Mouse (Mus musculus): ENCODE data around the gene Larp4. TPM values are rescaled to one million over a fixed set of nuclear protein-coding genes. Genes with fewer than 3 reads are reported as not detected.

Gene Larp4
- polyA plus RNA-seq, 1 experiment from 2014 or later: 21.4 TPM

GRCm38 (mm10) chr15:100045576-100045975, 75.7 kb downstream of the Larp4 start:
- H3K36me3 ChIP-seq (replicated peaks): peaks cover 6% of the 10 kb centered on the region
- H3K4me2 ChIP-seq: no peak overlapping the region
- H3K9me3 ChIP-seq: no peaks in the 10 kb centered on the region
- H3K4me3 ChIP-seq: no peak overlapping the region
- WGBS: 53% methylated on average over 6 of the region's 6 CpGs
- H3K27ac ChIP-seq: no peak overlapping the region
- ATAC-seq (replicated peaks): no peak
- no peak overlapping the region for H3K9ac ChIP-seq
- H3K27me3 ChIP-seq (replicated peaks): no peaks in the 10 kb centered on the region
- peaks cover 44% of the 10 kb centered on the region for H3K4me1 ChIP-seq

GRCm38 (mm10) chr15:100049496-100050087, 79.7 kb downstream of the Larp4 start:
- 78% methylated on average over 7 of the region's 7 CpGs for WGBS
- Histone ChIP-seq H3K9me3 (no peaks in the 10 kb centered on the region), H3K9ac (no peak overlapping the region), H3K4me2 (no peak overlapping the region), H3K27me3 (replicated peaks) (no peaks in the 10 kb centered on the region), H3K36me3 (replicated peaks) (peaks cover 6% of the 10 kb centered on the region), H3K4me1 (peaks cover 28% of the 10 kb centered on the region), H3K27ac (no peak overlapping the region), H3K4me3 (no peak overlapping the region)
- no peak for ATAC-seq (replicated peaks)

GRCm38 (mm10) chr15:100050940-100051339, 81.1 kb downstream of the Larp4 start:
- Histone ChIP-seq H3K9me3 (no peaks in the 10 kb centered on the region), H3K4me2 (no peak overlapping the region), H3K4me3 (no peak overlapping the region), H3K9ac (no peak overlapping the region), H3K4me1 (peaks cover 19% of the 10 kb centered on the region), H3K27me3 (replicated peaks) (no peaks in the 10 kb centered on the region), H3K36me3 (replicated peaks) (peaks cover 6% of the 10 kb centered on the region), H3K27ac (no peak overlapping the region)
- WGBS: 86% methylated on average over 7 of the region's 7 CpGs
- no peak for ATAC-seq (replicated peaks)

- Histone ChIP-seq H3K4me3 (no peak overlapping the region), H3K9me3 (no peaks in the 10 kb centered on the region), H3K9ac (no peak overlapping the region), H3K27ac (no peak overlapping the region), H3K27me3 (replicated peaks) (no peaks in the 10 kb centered on the region), H3K36me3 (replicated peaks) (peaks cover 6% of the 10 kb centered on the region), H3K4me1 (peaks cover 7% of the 10 kb centered on the region), H3K4me2 (no peak overlapping the region)
- ATAC-seq (replicated peaks): no peak
- 33% methylated on average over 3 of the region's 3 CpGs for WGBS
These were observed 82.9 kb downstream of the Larp4 start for GRCm38 (mm10) chr15:100052726-100053125.

- Histone ChIP-seq H3K9me3 (no peaks in the 10 kb centered on the region), H3K27ac (no peak overlapping the region), H3K4me2 (no peak overlapping the region), H3K4me1 (peaks cover 22% of the 10 kb centered on the region), H3K9ac (no peak overlapping the region), H3K36me3 (replicated peaks) (no peaks in the 10 kb centered on the region), H3K4me3 (no peak overlapping the region), H3K27me3 (replicated peaks) (no peaks in the 10 kb centered on the region)
- no peak for ATAC-seq (replicated peaks)
- WGBS: 88% methylated on average over 7 of the region's 7 CpGs
These were observed 86.6 kb downstream of the Larp4 start for GRCm38 (mm10) chr15:100056397-100056908.

GRCm38 (mm10) chr15:100057698-100058097, 87.8 kb downstream of the Larp4 start:
- WGBS: 77% methylated on average over 3 of the region's 3 CpGs
- no peaks in the 10 kb centered on the region for H3K9me3 ChIP-seq
- no peaks in the 10 kb centered on the region for H3K27me3 ChIP-seq (replicated peaks)

GRCm38 (mm10) chr15:100058143-100058542, 88.3 kb downstream of the Larp4 start:
- no peaks in the 10 kb centered on the region for H3K9me3 ChIP-seq
- no peak overlapping the region for H3K27ac ChIP-seq
- H3K36me3 ChIP-seq (replicated peaks): no peaks in the 10 kb centered on the region
- H3K9ac ChIP-seq: no peak overlapping the region
- ATAC-seq (replicated peaks): no peak
- no peaks in the 10 kb centered on the region for H3K27me3 ChIP-seq (replicated peaks)
- peaks cover 14% of the 10 kb centered on the region; the same call in 1 of the 2 replicates for H3K4me1 ChIP-seq
- no peak overlapping the region for H3K4me3 ChIP-seq
- WGBS: 91% methylated on average over 3 of the region's 3 CpGs
- H3K4me2 ChIP-seq: no peak overlapping the region

More at GRCm38 (mm10) chr15:100057698-100058097, 87.8 kb downstream of the Larp4 start:
- Histone ChIP-seq H3K4me1 (peaks cover 16% of the 10 kb centered on the region), H3K36me3 (replicated peaks) (no peaks in the 10 kb centered on the region), H3K9ac (no peak overlapping the region), H3K4me2 (no peak overlapping the region), H3K4me3 (no peak overlapping the region), H3K27ac (no peak overlapping the region)
- ATAC-seq (replicated peaks): no peak

- WGBS: 75% methylated on average over 11 of the region's 11 CpGs
These were observed 89.0 kb downstream of the Larp4 start for GRCm38 (mm10) chr15:100058912-100059311.

GRCm38 (mm10) chr15:100059626-100060311, 89.9 kb downstream of the Larp4 start:
- WGBS: 68% methylated on average over 7 of the region's 7 CpGs
- H3K27ac ChIP-seq: no peak overlapping the region
- no peaks in the 10 kb centered on the region for H3K27me3 ChIP-seq (replicated peaks)
- no peaks in the 10 kb centered on the region for H3K9me3 ChIP-seq
- H3K4me1 ChIP-seq: peaks cover 14% of the 10 kb centered on the region; the same call in 1 of the 2 replicates
- H3K9ac ChIP-seq: no peak overlapping the region
- H3K4me3 ChIP-seq: no peak overlapping the region
- no peak for ATAC-seq (replicated peaks)
- no peaks in the 10 kb centered on the region for H3K36me3 ChIP-seq (replicated peaks)
- no peak overlapping the region for H3K4me2 ChIP-seq

More at GRCm38 (mm10) chr15:100058912-100059311, 89.0 kb downstream of the Larp4 start:
- Histone ChIP-seq H3K4me2 (no peak overlapping the region), H3K9ac (no peak overlapping the region), H3K9me3 (no peaks in the 10 kb centered on the region), H3K27me3 (replicated peaks) (no peaks in the 10 kb centered on the region), H3K36me3 (replicated peaks) (no peaks in the 10 kb centered on the region), H3K4me3 (no peak overlapping the region), H3K4me1 (peaks cover 14% of the 10 kb centered on the region; the same call in 1 of the 2 replicates), H3K27ac (no peak overlapping the region)
- ATAC-seq (replicated peaks): no peak

- 88% methylated on average over 4 of the region's 4 CpGs for WGBS
These were observed 90.8 kb downstream of the Larp4 start for GRCm38 (mm10) chr15:100060513-100061140.

GRCm38 (mm10) chr15:100061377-100061776, 91.5 kb downstream of the Larp4 start:
- Histone ChIP-seq H3K4me3 (no peak overlapping the region), H3K9me3 (no peaks in the 10 kb centered on the region), H3K4me1 (peaks cover 17% of the 10 kb centered on the region; the same call in 1 of the 2 replicates), H3K27ac (no peak overlapping the region), H3K4me2 (no peak overlapping the region), H3K36me3 (replicated peaks) (no peaks in the 10 kb centered on the region), H3K27me3 (replicated peaks) (no peaks in the 10 kb centered on the region), H3K9ac (no peak overlapping the region)
- 99% methylated on average over 3 of the region's 3 CpGs for WGBS
- ATAC-seq (replicated peaks): 0 out of 2 replicates have a peak, but pooled peaks have one; percentile 33

More at GRCm38 (mm10) chr15:100060513-100061140, 90.8 kb downstream of the Larp4 start:
- H3K4me3 ChIP-seq: no peak overlapping the region
- no peaks in the 10 kb centered on the region for H3K27me3 ChIP-seq (replicated peaks)
- no peak overlapping the region for H3K9ac ChIP-seq
- no peaks in the 10 kb centered on the region for H3K36me3 ChIP-seq (replicated peaks)
- H3K4me1 ChIP-seq: peaks cover 14% of the 10 kb centered on the region; the same call in 1 of the 2 replicates
- H3K9me3 ChIP-seq: no peaks in the 10 kb centered on the region
- ATAC-seq (replicated peaks): no peak
- no peak overlapping the region for H3K4me2 ChIP-seq
- no peak overlapping the region for H3K27ac ChIP-seq

- Histone ChIP-seq H3K9ac (no peak overlapping the region), H3K4me2 (no peak overlapping the region), H3K27me3 (replicated peaks) (no peaks in the 10 kb centered on the region), H3K36me3 (replicated peaks) (no peaks in the 10 kb centered on the region), H3K9me3 (no peaks in the 10 kb centered on the region), H3K27ac (no peak overlapping the region), H3K4me3 (no peak overlapping the region), H3K4me1 (peaks cover 14% of the 10 kb centered on the region; the same call in 1 of the 2 replicates)
- WGBS: 96% methylated on average over 13 of the region's 13 CpGs
- no peak for ATAC-seq (replicated peaks)
These were observed 93.4 kb downstream of the Larp4 start for GRCm38 (mm10) chr15:100063229-100063773.
